Mouse (Mus musculus): ENCODE measurements at regions not wholly inside any gene's neighbourhood (a gene's known extent, or its start where the extent isn't known, plus 50 kb on each side); places are given as distances from the start of the nearest gene placed in this dataset.

DNA sequence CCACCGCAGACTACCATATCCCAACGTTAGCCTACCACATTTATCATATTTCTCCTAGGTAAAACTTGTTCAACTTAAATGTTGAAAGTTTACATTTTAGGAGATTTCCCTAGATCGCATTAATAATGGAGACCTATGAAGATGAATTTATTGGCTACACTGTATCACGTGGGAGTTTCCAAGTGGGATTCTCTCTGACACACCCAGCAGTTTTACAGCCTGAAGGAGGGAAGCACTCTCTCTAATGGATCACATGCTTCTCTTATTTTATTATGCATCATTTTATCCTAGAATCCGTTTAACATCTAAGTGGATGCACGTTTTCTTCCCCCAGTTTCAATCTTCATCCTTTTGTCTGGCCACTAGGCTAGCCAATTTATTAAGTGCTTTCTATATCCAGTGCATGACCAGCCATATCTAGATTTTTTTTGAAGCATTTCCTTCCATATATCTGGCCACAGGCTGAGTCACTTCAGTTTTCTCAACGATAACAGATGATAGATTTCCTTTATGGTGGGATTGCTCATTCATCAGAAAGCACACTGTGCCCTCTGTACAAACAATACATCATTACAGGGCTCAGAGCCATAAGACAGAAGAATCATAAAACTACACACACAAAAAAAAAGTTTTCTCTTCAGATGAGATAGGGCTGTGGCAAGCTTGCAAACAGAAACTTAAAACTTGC lies 476.3 kb upstream of the Syt1 start:
- intact Hi-C loops (cut with DNase I): no loop called here

DNA sequence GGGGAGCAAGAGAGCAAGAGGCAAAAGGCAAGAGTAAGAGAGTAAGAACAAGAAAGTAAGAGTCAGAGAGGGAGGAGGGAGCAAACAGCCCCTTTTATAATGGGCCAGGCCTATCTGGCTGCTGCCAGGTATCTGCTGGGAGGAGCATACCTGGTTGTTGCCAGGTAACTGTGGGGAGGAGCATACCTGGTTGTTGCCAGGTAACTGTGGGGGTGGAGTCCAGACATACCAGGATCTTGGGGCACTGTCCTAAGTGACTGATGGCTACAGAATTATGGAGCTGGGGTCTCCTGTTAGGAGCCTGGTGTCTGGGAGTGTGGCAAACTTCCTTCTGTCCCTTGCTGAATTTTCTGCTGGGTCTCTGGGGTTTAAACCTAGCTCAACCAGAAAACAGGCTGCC lies 469.8 kb upstream of the Syt1 start:
- no peak for DNase-seq
- intact Hi-C loops (cut with DNase I): no loop called here

More for the DNA sequence above, 476.3 kb upstream of the Syt1 start:
- no peak for DNase-seq

DNA sequence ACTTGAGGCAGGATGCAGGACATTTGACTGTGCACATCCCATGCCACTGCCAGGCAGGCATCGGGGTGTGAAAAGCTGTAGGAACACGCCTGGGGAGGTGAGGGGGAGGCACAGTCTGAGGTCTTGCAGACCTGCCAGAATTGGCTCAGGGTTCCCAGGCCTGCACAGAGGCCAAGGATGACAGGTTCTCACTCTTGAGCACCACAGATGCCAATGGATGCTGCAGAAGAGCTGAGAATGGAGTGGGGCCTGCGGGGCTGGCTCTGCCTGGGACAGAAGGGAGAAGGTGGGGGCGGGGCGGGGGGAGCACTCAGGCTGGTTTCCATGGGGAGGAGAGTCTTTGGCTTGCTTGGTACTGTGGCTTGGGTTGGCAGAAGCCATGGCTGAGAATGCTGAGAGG lies 469.2 kb upstream of the Syt1 start:
- DNase-seq: no peak
- intact Hi-C loops (cut with DNase I): no loop called here

DNA sequence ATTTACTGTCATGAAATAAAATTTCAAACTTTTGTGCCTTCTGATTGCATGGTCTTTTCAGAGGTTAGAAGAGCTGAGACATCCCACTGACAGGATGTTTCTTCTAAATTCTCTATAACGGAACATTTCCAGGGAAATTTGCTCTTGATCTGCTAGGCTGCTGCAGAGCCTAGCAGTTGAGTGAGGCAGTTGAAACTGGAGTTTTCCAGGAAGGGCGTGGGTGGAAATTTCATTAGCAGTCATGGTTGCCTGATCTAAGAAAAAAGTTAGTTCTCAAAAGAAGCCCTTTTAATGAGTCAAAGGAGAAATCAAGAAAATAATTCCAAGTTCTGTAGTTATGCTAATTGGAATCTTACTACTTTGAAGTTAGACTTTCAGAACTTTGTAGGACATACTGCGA lies 455.7 kb upstream of the Syt1 start:
- no peak for DNase-seq
- intact Hi-C loops (cut with DNase I): no loop called here

DNA sequence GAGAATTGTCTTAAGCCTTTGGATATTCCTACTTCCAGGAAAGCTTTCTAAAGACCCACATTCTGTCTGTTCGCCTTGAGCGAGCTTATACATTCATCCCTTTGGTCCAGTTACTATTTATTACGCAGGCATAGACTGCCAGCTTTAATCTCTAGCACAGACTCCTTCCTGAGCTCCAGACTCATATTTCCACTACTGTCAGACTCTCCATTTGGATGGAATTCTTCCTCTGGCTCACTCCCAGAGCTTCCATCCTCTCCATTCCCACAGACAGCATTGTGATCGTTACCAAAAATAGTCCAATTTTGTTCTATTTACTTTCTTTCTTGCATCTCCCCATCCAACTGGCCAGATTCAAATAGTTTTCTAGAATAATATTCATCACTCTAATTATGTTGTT lies 420.3 kb upstream of the Syt1 start:
- intact Hi-C loops (cut with DNase I): no loop called here
- no peak for DNase-seq

- no peak for DNase-seq
- intact Hi-C loops (cut with DNase I): no loop called here
Observed at GRCm38 (mm10) chr10:109427878-109428277, 417.1 kb upstream of the Syt1 start.

DNA sequence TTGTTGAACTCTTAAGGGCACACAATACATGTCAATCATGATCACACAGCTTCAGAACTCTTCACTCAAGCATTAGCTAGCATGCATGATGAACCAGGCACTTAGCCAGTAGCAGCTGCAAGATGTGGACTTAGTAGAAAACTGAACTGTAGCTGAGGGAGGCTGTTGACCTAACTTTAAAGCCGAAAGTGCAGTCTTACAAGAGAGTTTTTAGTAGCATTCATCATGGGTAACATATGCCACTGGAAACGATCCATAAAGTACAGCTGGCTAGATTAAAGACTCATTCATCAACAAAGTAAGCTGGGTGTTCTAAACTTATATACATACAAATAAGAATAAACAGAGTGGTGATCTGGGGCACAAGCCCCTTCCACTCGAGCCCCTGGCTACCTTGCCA lies 396.2 kb upstream of the Syt1 start:
- intact Hi-C loops (cut with DNase I): no loop called here
- no peak for DNase-seq

DNA sequence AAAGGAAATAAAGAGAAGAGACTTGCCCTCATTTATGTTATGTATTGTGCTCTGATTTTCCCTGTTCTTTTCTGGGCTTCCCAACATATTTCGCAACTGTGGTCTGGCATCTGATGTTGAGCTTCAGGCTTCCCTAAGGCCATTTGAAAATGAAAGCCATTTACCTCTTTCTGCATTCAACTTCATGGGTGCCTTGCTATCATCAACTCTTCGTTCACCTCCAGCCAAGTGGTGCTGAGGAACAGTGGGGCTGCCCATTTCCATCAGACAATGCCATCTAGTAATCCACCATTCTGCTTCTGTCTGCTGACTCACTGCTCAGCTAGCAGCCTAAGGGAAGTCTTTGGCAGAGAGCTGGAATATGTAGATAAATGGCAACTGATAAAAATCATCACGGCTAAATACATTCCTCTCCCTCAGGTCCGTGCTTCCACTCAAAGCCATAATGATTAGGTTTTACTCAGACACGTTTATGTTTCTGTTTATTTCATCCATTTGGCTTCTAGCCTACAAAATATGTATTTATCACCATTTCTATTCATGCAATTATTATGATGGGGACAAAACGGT lies 394.4 kb upstream of the Syt1 start:
- intact Hi-C loops (cut with DNase I): no loop called here

GRCm38 (mm10) chr10:109383758-109384157 lies 373.0 kb upstream of the Syt1 start:
- intact Hi-C loops (cut with DNase I): no loop called here
- no peak for DNase-seq

More for the DNA sequence above, 394.4 kb upstream of the Syt1 start:
- no peak for DNase-seq

DNA sequence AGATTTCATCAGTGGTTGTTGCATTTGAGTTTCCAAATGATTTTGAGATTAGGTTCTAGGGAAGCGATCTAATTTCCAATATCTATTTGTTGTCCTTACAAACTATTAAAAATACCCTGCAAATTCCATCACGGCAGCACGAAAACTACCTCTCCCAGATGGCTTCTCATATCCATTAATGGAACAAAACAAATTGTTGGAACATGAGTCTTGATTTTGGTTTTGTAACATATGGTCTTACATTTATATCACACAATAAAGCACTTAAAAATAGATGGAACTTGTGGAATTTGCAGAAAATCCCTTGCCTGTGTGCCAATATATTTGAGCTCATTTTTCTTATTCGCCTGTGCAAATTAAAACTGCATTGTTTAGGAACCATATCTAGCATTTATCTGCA lies 368.1 kb upstream of the Syt1 start:
- intact Hi-C loops (cut with DNase I): no loop called here

DNA sequence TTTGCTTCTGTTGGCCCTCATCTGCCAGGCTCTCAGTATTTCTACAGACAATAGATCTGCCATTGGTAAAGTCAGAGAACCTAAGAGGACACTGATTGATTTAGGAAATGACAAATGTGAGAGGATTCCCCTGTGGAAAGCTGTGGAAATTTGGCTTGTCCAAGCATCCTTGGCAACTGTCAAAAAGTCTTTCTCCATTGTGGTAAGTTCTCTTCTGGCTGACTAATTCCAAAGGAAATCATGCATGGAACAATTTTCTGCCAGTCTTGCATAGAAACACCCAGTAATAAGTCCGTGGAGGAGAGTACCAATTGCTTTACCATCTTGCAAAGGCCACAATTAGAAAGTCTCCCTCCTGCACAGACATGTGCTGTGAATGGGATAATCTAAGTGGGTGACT lies 349.4 kb upstream of the Syt1 start:
- DNase-seq: no peak
- intact Hi-C loops (cut with DNase I): no loop called here

More for the DNA sequence above, 368.1 kb upstream of the Syt1 start:
- no peak for DNase-seq

GRCm38 (mm10) chr10:109358812-109359211 lies 348.0 kb upstream of the Syt1 start:
- intact Hi-C loops (cut with DNase I): no loop called here
- DNase-seq: no peak

DNA sequence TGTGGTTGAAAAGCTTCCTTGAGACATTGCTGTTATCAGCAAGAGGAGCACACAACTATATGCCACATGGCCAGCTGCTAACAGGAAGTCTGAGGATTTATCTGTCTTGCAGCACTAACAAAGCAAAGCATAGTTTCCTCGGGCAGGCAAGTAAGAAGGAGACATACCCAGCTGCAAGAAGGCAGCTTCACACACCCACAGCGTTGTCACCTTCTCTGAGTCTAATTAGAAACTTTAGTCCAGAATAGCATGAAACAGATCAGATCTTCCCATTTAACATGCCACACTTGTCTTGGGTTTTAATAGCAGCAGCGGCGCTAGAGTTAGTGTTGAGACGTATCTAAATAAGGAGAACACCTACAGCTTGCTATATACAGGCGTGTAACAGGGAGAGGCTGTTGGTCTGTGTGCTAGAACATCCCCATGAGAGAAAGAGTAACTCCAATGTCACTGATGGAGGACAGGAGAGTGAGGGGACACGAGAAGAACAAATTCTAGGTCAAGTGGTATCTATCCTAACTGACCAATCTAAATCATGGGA lies 322.1 kb upstream of the Syt1 start:
- no peak for DNase-seq
- intact Hi-C loops (cut with DNase I): no loop called here

GRCm38 (mm10) chr10:109309286-109309685 lies 298.5 kb upstream of the Syt1 start:
- intact Hi-C loops (cut with DNase I): no loop called here

GRCm38 (mm10) chr10:109300199-109300598 lies 289.4 kb upstream of the Syt1 start:
- intact Hi-C loops (cut with DNase I): no loop called here

More at GRCm38 (mm10) chr10:109309286-109309685, 298.5 kb upstream of the Syt1 start:
- DNase-seq: no peak

DNA sequence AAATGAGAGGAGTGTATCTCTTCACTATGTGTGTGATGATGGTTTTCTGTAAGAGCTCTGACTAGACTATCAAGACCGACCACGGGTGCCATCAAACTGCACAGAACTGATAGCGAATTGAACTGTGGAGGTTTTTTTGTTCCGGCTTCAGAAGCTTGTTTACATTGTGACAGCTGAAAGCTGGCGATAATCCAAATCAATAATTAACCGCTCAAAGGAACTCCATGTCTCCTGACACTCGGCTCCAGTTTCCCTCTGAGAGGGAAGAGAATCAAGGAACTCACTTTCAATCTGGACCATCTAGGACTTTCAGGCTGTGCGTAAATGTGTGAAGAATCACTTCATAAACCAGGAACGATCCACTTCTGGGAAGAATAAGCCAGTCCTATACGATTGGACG lies 289.0 kb upstream of the Syt1 start:
- intact Hi-C loops (cut with DNase I): no loop called here
- no peak for DNase-seq

More at GRCm38 (mm10) chr10:109300199-109300598, 289.4 kb upstream of the Syt1 start:
- DNase-seq: no peak

- no peak for DNase-seq
- intact Hi-C loops (cut with DNase I): no loop called here
Observed at GRCm38 (mm10) chr10:109283348-109283747, 272.6 kb upstream of the Syt1 start.

- no peak for DNase-seq
- intact Hi-C loops (cut with DNase I): no loop called here
Observed at GRCm38 (mm10) chr10:109249781-109250180, 239.0 kb upstream of the Syt1 start.

GRCm38 (mm10) chr10:109246328-109246727 lies 235.5 kb upstream of the Syt1 start:
- intact Hi-C loops (cut with DNase I): no loop called here
- no peak for DNase-seq

DNA sequence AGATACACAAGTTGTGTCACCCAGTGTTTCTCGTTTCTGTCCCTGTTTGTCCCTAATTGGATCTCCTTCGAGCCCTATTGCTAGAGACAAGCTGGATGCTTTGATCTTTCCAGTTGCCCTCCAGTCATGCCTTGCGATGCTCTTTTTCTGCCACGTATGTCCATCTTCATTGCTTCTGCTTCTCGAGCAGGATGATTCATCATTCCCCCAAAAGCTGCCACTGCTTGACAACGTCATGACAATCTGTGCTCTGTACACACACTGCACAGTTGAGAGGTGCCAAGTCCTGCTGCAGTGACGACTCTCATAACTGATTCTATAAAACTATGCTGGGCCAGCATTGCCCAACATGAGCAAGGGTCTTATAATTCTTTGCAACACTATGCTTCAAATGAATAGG lies 226.2 kb upstream of the Syt1 start:
- DNase-seq: no peak
- intact Hi-C loops (cut with DNase I): no loop called here

- intact Hi-C loops (cut with DNase I): no loop called here
- DNase-seq: no peak
Observed at GRCm38 (mm10) chr10:109226989-109227388, 216.2 kb upstream of the Syt1 start.

DNA sequence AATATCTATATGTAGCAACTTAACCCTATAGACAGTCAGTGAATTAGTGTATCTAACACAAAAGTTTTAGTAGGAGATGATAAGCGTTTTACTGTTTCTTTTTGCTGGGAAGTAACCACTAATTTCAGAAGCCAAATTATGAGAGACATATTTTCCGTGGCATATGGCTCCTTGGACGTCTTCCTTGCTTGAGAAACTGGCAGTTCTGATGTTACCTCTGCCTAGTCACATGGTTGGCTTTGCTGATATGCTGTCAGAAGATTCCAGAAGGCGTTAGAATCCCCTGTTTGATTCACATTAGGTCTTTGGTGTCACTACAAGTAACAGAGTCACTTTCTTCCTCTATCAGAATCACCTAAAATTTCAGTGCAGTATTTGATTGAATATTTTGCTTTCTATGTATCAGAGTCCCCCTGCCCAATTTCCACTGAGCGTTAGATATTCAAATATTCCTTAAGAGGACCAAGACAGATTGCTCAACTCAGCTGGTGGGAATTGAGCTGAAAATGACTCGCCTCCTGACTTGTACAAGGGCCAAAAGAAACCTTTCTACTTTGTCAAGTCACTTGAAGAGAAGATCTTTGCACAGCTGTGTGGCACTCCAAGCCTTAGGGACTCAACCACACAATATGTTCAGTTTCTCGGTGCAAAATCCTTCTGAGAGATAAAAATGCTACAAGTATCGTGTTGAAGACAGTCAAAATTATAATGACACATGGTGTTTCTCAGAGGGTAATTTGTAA lies 178.2 kb upstream of the Syt1 start:
- intact Hi-C loops (cut with DNase I): no loop called here
- no peak for DNase-seq

Measured in heart, postnatal 36 days (tissue).